Mouse (Mus musculus): ENCODE data around the gene March6.

- no peak for TF ChIP-seq ZNF384 (IDR thresholded peaks at IDR 0.05; ENCODE audit: low read depth, low read length)
- no peak for TF ChIP-seq ZC3H11A (IDR thresholded peaks at IDR 0.05; ENCODE audit: borderline replicate concordance, low read depth, low read length)
- TF ChIP-seq MAFK (IDR thresholded peaks at IDR 0.05; ENCODE audit: insufficient read depth, low read depth, low read length): no peak
Observed at GRCm38 (mm10) chr15:31545058-31545457, 14.2 kb upstream of the March6 start.

Measured in ES-E14 (cell line).